In genomic region chr2:105125205-105125604, GRCm38 (mm10) we compare ENCODE assay signal across 21 mouse cellular contexts. TPM values are rescaled to one million over a fixed set of nuclear protein-coding genes. Genes with fewer than 3 reads are reported as not detected.
DNase-seq lines count a peak whose midpoint lies in the region; ATAC-seq and TF ChIP-seq lines count a peak whose summit lies in the region.
"Had no signal": no experiment of that assay in that cellular context is flagged by ENCODE, and none has a peak within 500 bp of the region (broad histone marks: within the 10 kb centered on the region; RNA-seq: fewer than 3 reads in every experiment).

No protein-coding gene starts in this region.

- H3K9me3 ChIP-seq in heart, embryonic 11.5 days (replicated peaks; ENCODE audit: control insufficient read depth, low read length) = no peaks in the 10 kb centered on the region
- no peaks in the 10 kb centered on the region for H3K9me3 ChIP-seq in kidney, embryonic 15.5 days (replicated peaks)
- H3K9me3 ChIP-seq in neural tube, embryonic 15.5 days (replicated peaks) = no peaks in the 10 kb centered on the region
- H3K9me3 ChIP-seq in stomach, embryonic 15.5 days = no peaks in the 10 kb centered on the region
- H3K9me3 ChIP-seq: neural tube, embryonic 13.5 days had no signal

- no peak for ATAC-seq in heart, embryonic 11.5 days (replicated peaks; ENCODE audit: insufficient number of reproducible peaks, low FRiP score, low TSS enrichment)
- no peak for ATAC-seq in kidney, embryonic 15.5 days (replicated peaks; ENCODE audit: low FRiP score)
- ATAC-seq in neural tube, embryonic 15.5 days (ENCODE audit: low FRiP score) = no peak
- no peak for ATAC-seq in stomach, embryonic 15.5 days (ENCODE audit: insufficient read depth, low FRiP score, low read depth)

- no peak for TF ChIP-seq POLR2A in kidney, adult 2 months (IDR thresholded peaks at IDR 0.05; ENCODE audit: low read depth, low read length)

- H3K27ac ChIP-seq in heart, embryonic 11.5 days (ENCODE audit: low read depth, low read length) = no peak overlapping the region
- peak overlapping the region; percentile 95 for H3K27ac ChIP-seq in kidney, embryonic 15.5 days
- no peak overlapping the region for H3K27ac ChIP-seq in kidney, adult 2 months (ENCODE audit: insufficient read depth, low read depth, low read length)
- H3K27ac ChIP-seq in neural tube, embryonic 15.5 days (replicated peaks) = no peak overlapping the region
- no peak overlapping the region for H3K27ac ChIP-seq in stomach, embryonic 15.5 days
- H3K27ac ChIP-seq: macrophage; neural tube, embryonic 13.5 days had no signal

- H3K4me3 ChIP-seq in heart, embryonic 11.5 days (ENCODE audit: low read depth, low read length) = peak overlapping the region; percentile 47
- peak overlapping the region; percentile 76 for H3K4me3 ChIP-seq in kidney, embryonic 15.5 days (replicated peaks)
- H3K4me3 ChIP-seq in kidney, adult 2 months (ENCODE audit: insufficient read depth, low read depth, low read length) = no peak overlapping the region
- H3K4me3 ChIP-seq in neural tube, embryonic 15.5 days (replicated peaks) = no peak overlapping the region
- peak overlapping the region; percentile 41 for H3K4me3 ChIP-seq in stomach, embryonic 15.5 days (replicated peaks)
- H3K4me3 ChIP-seq: neural tube, embryonic 13.5 days had no signal

- H3K4me2 ChIP-seq in heart, embryonic 11.5 days = peak overlapping the region; percentile 21; the same call in 1 of the 2 replicates
- H3K4me2 ChIP-seq in kidney, embryonic 15.5 days = peak overlapping the region; percentile 63
- H3K4me2 ChIP-seq in neural tube, embryonic 15.5 days = no peak overlapping the region
- no peak overlapping the region for H3K4me2 ChIP-seq in stomach, embryonic 15.5 days
- H3K4me2 ChIP-seq: neural tube, embryonic 13.5 days had no signal

- no peak overlapping the region for H3K9ac ChIP-seq in heart, embryonic 11.5 days (ENCODE audit: low read depth, low read length)
- peak overlapping the region; percentile 76 for H3K9ac ChIP-seq in kidney, embryonic 15.5 days
- no peak overlapping the region for H3K9ac ChIP-seq in neural tube, embryonic 15.5 days (replicated peaks)
- H3K9ac ChIP-seq in stomach, embryonic 15.5 days = no peak overlapping the region
- H3K9ac ChIP-seq: neural tube, embryonic 13.5 days had no signal

- no peak for TF ChIP-seq CTCF in kidney, adult 2 months (conservative IDR thresholded peaks at IDR 0.05; ENCODE audit: insufficient read depth, insufficient read length, low read depth, low read length)

- H3K27me3 ChIP-seq in heart, embryonic 11.5 days (ENCODE audit: control insufficient read depth, insufficient read depth, low read length) = peaks cover 91% of the 10 kb centered on the region
- peaks cover 84% of the 10 kb centered on the region for H3K27me3 ChIP-seq in kidney, embryonic 15.5 days
- peaks cover 15% of the 10 kb centered on the region for H3K27me3 ChIP-seq in kidney, adult 2 months (replicated peaks; ENCODE audit: control insufficient read depth, insufficient read depth, low read length)
- peaks cover 91% of the 10 kb centered on the region for H3K27me3 ChIP-seq in neural tube, embryonic 15.5 days (replicated peaks)
- H3K27me3 ChIP-seq in stomach, embryonic 15.5 days (replicated peaks) = peaks cover 85% of the 10 kb centered on the region

- H3K4me1 ChIP-seq in heart, embryonic 11.5 days (ENCODE audit: control insufficient read depth, insufficient read depth, low read length) = peaks cover 13% of the 10 kb centered on the region
- H3K4me1 ChIP-seq in kidney, embryonic 15.5 days = peaks cover 71% of the 10 kb centered on the region
- no peaks in the 10 kb centered on the region for H3K4me1 ChIP-seq in kidney, adult 2 months (ENCODE audit: control insufficient read depth, insufficient read depth, low read length)
- H3K4me1 ChIP-seq in neural tube, embryonic 15.5 days = peaks cover 20% of the 10 kb centered on the region
- H3K4me1 ChIP-seq in stomach, embryonic 15.5 days = peaks cover 19% of the 10 kb centered on the region

- DNase-seq in heart, postnatal 4 days = no peak
- DNase-seq in kidney, adult 2 months = no peak
- DNase-seq in neural tube, embryonic 10.5 days (ENCODE audit: extremely low spot score, low spot score) = peak; percentile 42
- DNase-seq in right cerebral cortex, postnatal 36 days (ENCODE audit: low spot score in 2 of 2) = no peak
- DNase-seq: adrenal gland, postnatal 14 days; cerebellum, adult 9-11 months; gastrocnemius, postnatal 25 days; layer of hippocampus, adult 9-11 months; spleen, adult 18-20 months; thymus, adult 2 months had no signal

- H3K36me3 ChIP-seq in heart, embryonic 11.5 days (ENCODE audit: control insufficient read depth, insufficient read depth, low read length) = no peaks in the 10 kb centered on the region
- no peaks in the 10 kb centered on the region for H3K36me3 ChIP-seq in kidney, embryonic 15.5 days
- no peaks in the 10 kb centered on the region for H3K36me3 ChIP-seq in kidney, adult 2 months (ENCODE audit: control insufficient read depth, insufficient read depth, low read length)
- H3K36me3 ChIP-seq in neural tube, embryonic 15.5 days = no peaks in the 10 kb centered on the region
- no peaks in the 10 kb centered on the region for H3K36me3 ChIP-seq in stomach, embryonic 15.5 days
- H3K36me3 ChIP-seq: neural tube, embryonic 13.5 days had no signal

- WGBS in heart, embryonic 11.5 days (ENCODE audit: insufficient replicate concordance) = 2% methylated on average over 8 of the region's 8 CpGs
- under 1% methylated on average over 8 of the region's 8 CpGs for WGBS in kidney, embryonic 15.5 days
- WGBS in kidney, adult 2 months = 19% methylated on average over 8 of the region's 8 CpGs
- WGBS in neural tube, embryonic 15.5 days = 3% methylated on average over 8 of the region's 8 CpGs
- 3% methylated on average over 8 of the region's 8 CpGs for WGBS in stomach, embryonic 15.5 days

RNA-seq across cellular contexts. Expression of gene Wt1, which starts 1.1 kb away (rescaled TPM):
- polyA plus RNA-seq in heart, embryonic 11.5 days (2014; fragmentation: Nextera tagmentation; extraction: Ambion mirVana) = 32.9 and 37.5 TPM in 2 replicates
- 10 to 100 TPM; 19.7 to 21.5 TPM for total RNA-seq in heart, postnatal 4 days (2021)
- polyA plus RNA-seq in kidney, embryonic 15.5 days (2015; fragmentation: Nextera tagmentation; extraction: Ambion mirVana) = 126 and 130 TPM in 2 replicates
- 16.9 and 20.8 TPM in 2 replicates for polyA plus RNA-seq in kidney, adult 2 months (2012; rRNA removed)
- 2.6 and 4.5 TPM in 2 replicates for polyA plus RNA-seq in neural tube, embryonic 15.5 days (2015; fragmentation: Nextera tagmentation; extraction: Ambion mirVana)
- polyA plus RNA-seq in stomach, embryonic 15.5 days (2015; fragmentation: Nextera tagmentation; extraction: Ambion mirVana) = 22.3 and 23.3 TPM in 2 replicates
- total RNA-seq: midbrain, postnatal 0 days had no signal
- polyA plus RNA-seq: macrophage had no signal

RNA-seq across cellular contexts. Expression of gene Gm11060, which starts 33.4 kb away (rescaled TPM):
- polyA plus RNA-seq in heart, embryonic 11.5 days (2014; fragmentation: Nextera tagmentation; extraction: Ambion mirVana) = not detected in 2 replicates
- total RNA-seq in heart, postnatal 4 days (2021) = not detected
- polyA plus RNA-seq in kidney, embryonic 15.5 days (2015; fragmentation: Nextera tagmentation; extraction: Ambion mirVana) = not detected in 2 replicates
- polyA plus RNA-seq in kidney, adult 2 months (2012; rRNA removed) = not detected in 2 replicates
- not detected in 2 replicates for polyA plus RNA-seq in neural tube, embryonic 15.5 days (2015; fragmentation: Nextera tagmentation; extraction: Ambion mirVana)
- not detected in 2 replicates for polyA plus RNA-seq in stomach, embryonic 15.5 days (2015; fragmentation: Nextera tagmentation; extraction: Ambion mirVana)
- total RNA-seq: adrenal gland, postnatal 14 days; ES-E14; gastrocnemius, postnatal 25 days; left cerebral cortex, postnatal 10 days; midbrain, postnatal 0 days had no signal
- polyA plus RNA-seq: embryonic facial prominence, embryonic 11.5 days; liver, embryonic 16.5 days; macrophage; midbrain, postnatal 0 days; neural tube, embryonic 13.5 days; thymus, adult 2 months had no signal

Comparison
In these comparisons a context has a peak if more than half of its experiments do, and no peak if none do; other contexts are left out.
1. H3K4me3 ChIP-seq: peak in heart, embryonic 11.5 days (single experiment), kidney, embryonic 15.5 days (single experiment) and stomach, embryonic 15.5 days (single experiment); none in kidney, adult 2 months (single experiment) and neural tube, embryonic 15.5 days (single experiment).
2. H3K4me2 ChIP-seq: peak in heart, embryonic 11.5 days (single experiment) and kidney, embryonic 15.5 days (single experiment); none in neural tube, embryonic 15.5 days (single experiment) and stomach, embryonic 15.5 days (single experiment).